Mouse (Mus musculus): ENCODE data around the gene Sult6b2.

DNA sequence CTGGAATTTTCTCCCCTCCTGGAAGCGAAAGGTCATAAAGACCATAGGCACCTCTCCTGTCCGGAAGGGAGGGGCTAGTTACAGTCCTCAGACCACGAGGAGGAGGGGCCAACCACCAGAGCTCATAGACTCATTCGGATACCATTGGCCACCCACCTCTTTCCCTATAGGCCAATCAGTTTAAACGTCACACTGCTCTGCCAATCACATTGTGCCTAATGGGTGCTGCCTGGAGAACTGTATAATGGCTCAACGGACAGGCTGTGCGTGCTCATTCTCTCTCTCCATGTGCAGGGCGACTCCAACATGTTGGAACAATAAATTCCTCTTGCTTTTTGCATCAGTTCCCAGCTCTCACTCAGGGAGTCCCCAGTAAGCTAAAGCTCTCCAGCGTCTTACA, 52.9 kb downstream of the Sult6b2 start:
- TF ChIP-seq CTCF (IDR thresholded peaks at IDR 0.05; ENCODE audit: control insufficient read depth, insufficient read depth, insufficient replicate concordance, low read depth, low read length), result no peak
- no peak; the same call in 1 of the 2 replicates for TF ChIP-seq POLR2A (IDR thresholded peaks at IDR 0.05; ENCODE audit: control insufficient read depth, low read depth, low read length)
